In the genomic region with DNA sequence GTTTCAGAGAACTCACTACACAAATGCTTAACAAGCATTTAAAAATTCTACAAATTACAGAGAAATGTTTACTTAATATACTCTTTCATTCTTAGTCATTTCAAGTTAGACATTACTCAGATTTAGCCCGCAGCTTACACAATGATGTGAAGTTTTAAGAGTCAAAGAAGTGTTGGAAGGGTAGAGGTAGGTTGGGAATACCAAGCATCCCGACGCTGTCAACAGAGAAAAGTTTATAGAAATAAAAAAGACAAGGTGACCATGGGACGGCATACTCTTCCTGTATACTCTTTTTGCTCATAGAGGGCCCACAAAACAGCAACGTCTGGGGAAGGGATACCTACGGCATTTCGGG, we compare ENCODE assay signal across 8 mouse cellular contexts. TPM values are rescaled to one million over a fixed set of nuclear protein-coding genes. Genes with fewer than 3 reads are reported as not detected.
A peak's percentile ranks its signal among the peaks of the same experiment; 100 is the strongest.
DNase-seq lines count a peak whose midpoint lies in the region; ATAC-seq and TF ChIP-seq lines count a peak whose summit lies in the region.

No protein-coding gene starts in this region.

- in situ Hi-C loops in ES-E14 (cut with MboI; ENCODE audit: low sequenced_read_pairs in 2 of 2, unreplicated experiment in 2 of 2) = no loop called here

- H3K9ac ChIP-seq in heart, embryonic 13.5 days = peak overlapping the region; percentile 89
- peak overlapping the region; percentile 91 for H3K9ac ChIP-seq in ES-E14 (ENCODE audit: insufficient read depth, low read depth, low read length, poor library complexity, severe bottlenecking)

- no peak for DNase-seq in heart, postnatal 4 days
- DNase-seq in ES-E14 (ENCODE audit: low read depth, low spot score) = peak; percentile 12
- no peak for DNase-seq in hindbrain, embryonic 10.5 days (ENCODE audit: low spot score)
- no peak for DNase-seq in c-Kit-positive CD71-positive TER-119-positive erythroid progenitor cells, embryonic 14.5 days (ENCODE audit: low spot score)
- DNase-seq in layer of hippocampus, adult 18-20 months (ENCODE audit: low spot score in 2 of 2) = no peak

- H3K9me3 ChIP-seq in heart, embryonic 13.5 days = no peaks in the 10 kb centered on the region
- no peaks in the 10 kb centered on the region for H3K9me3 ChIP-seq in ES-E14 (ENCODE audit: control insufficient read depth, insufficient read depth, low read depth, low read length)
- H3K9me3 ChIP-seq in hindbrain, embryonic 10.5 days = no peaks in the 10 kb centered on the region

- peak overlapping the region; percentile 81 for H3K27ac ChIP-seq in heart, embryonic 13.5 days (replicated peaks)
- H3K27ac ChIP-seq in ES-E14 (ENCODE audit: insufficient read depth, low read depth, low read length, poor library complexity, severe bottlenecking) = no peak overlapping the region
- H3K27ac ChIP-seq in hindbrain, embryonic 10.5 days = peak overlapping the region; percentile 97

- H3K4me1 ChIP-seq in heart, embryonic 13.5 days = peaks cover 11% of the 10 kb centered on the region
- H3K4me1 ChIP-seq in ES-E14 (ENCODE audit: control insufficient read depth in 2 of 2, insufficient read depth in 2 of 2, low read length in 2 of 2, poor library complexity in 1 of 2) = no peaks in the 10 kb centered on the region
- H3K4me1 ChIP-seq in hindbrain, embryonic 10.5 days (replicated peaks) = peaks cover 14% of the 10 kb centered on the region

- 0 out of 2 replicates have a peak, but pooled peaks cover 3% of the 10 kb centered on the region for H3K36me3 ChIP-seq in heart, embryonic 13.5 days
- no peaks in the 10 kb centered on the region for H3K36me3 ChIP-seq in ES-E14 (ENCODE audit: control insufficient read depth, insufficient read depth, low read length, poor library complexity, severe bottlenecking)
- peaks cover 16% of the 10 kb centered on the region for H3K36me3 ChIP-seq in hindbrain, embryonic 10.5 days

- 0% methylated on average over 7 of the region's 7 CpGs for WGBS in heart, embryonic 13.5 days
- WGBS in hindbrain, embryonic 10.5 days = under 1% methylated on average over 7 of the region's 7 CpGs

- peak overlapping the region; percentile 85 for H3K4me2 ChIP-seq in heart, embryonic 13.5 days

- peak overlapping the region; percentile 67 for H3K4me3 ChIP-seq in heart, embryonic 13.5 days
- peak overlapping the region; percentile 86 to 92 for H3K4me3 ChIP-seq in ES-E14 (ENCODE audit: insufficient read depth in 1 of 2, low read depth in 1 of 2, low read length in 2 of 2, poor library complexity in 1 of 2, severe bottlenecking in 1 of 2)
- H3K4me3 ChIP-seq in hindbrain, embryonic 10.5 days = peak overlapping the region; percentile 68

- H3K27me3 ChIP-seq in heart, embryonic 13.5 days (replicated peaks) = no peaks in the 10 kb centered on the region
- no peaks in the 10 kb centered on the region for H3K27me3 ChIP-seq in hindbrain, embryonic 10.5 days (ENCODE audit: insufficient read depth, poor library complexity, severe bottlenecking)

- no peak for ATAC-seq in heart, embryonic 13.5 days (ENCODE audit: extremely low read depth, insufficient number of reproducible peaks, low FRiP score, low TSS enrichment)
- ATAC-seq in megakaryocyte progenitor cell, adult 5-6 weeks (replicated peaks; ENCODE audit: poor library complexity) = 0 out of 2 replicates have a peak, but pooled peaks have one; percentile 2
- no peak for ATAC-seq in megakaryocyte-erythroid progenitor cell, adult 5-6 weeks (replicated peaks; ENCODE audit: low FRiP score, low TSS enrichment, poor library complexity, severe bottlenecking)

TF ChIP-seq in ES-E14, 5 proteins besides CTCF, POLR2A, EP300 and RAD21:
- TF ChIP-seq MAFK (IDR thresholded peaks at IDR 0.05; ENCODE audit: insufficient read depth, low read depth, low read length) (no peak), ZNF384 (IDR thresholded peaks at IDR 0.05; ENCODE audit: low read depth, low read length) (no peak), ZC3H11A (IDR thresholded peaks at IDR 0.05; ENCODE audit: borderline replicate concordance, low read depth, low read length) (no peak), HCFC1 (IDR thresholded peaks at IDR 0.05; ENCODE audit: borderline replicate concordance, insufficient read depth, low read length) (no peak), CHD2 (IDR thresholded peaks at IDR 0.05; ENCODE audit: low read depth, low read length) (no peak)

RNA-seq across cellular contexts. Expression of a gene that starts 0.3 kb away (rescaled TPM):
- polyA plus RNA-seq in heart, embryonic 13.5 days (2015; fragmentation: Nextera tagmentation; extraction: Ambion mirVana) = 6.8 and 9.4 TPM in 2 replicates
- total RNA-seq in heart, postnatal 4 days (2021) = 1 to 10 TPM; 4.5 to 5.0 TPM
- 5.5 and 12.9 TPM in 2 replicates for total RNA-seq in ES-E14 (2012; rRNA removed)
- polyA plus RNA-seq in hindbrain, embryonic 10.5 days (2016; fragmentation: Nextera tagmentation; extraction: Ambion mirVana) = 18.3 and 24.0 TPM in 2 replicates
- total RNA-seq in megakaryocyte progenitor cell, adult 5-6 weeks (2015) = 15.5 and 18.7 TPM in 2 replicates
- 4.3 and 10.8 TPM in 2 replicates for total RNA-seq in megakaryocyte progenitor cell, adult 5-6 weeks (2017)
- total RNA-seq in megakaryocyte-erythroid progenitor cell, adult 5-6 weeks (2014; fragmentation: Nextera tagmentation) = 8.0 and 8.8 TPM in 2 replicates
- 0.42 and 3.0 TPM in 2 replicates for total RNA-seq in megakaryocyte-erythroid progenitor cell, adult 5-6 weeks (2017)
- total RNA-seq in layer of hippocampus, adult 18-20 months (2021) = 1 to 10 TPM; 6.5 to 7.5 TPM
